Mouse (Mus musculus) adrenal gland, postnatal 25 days (tissue): ENCODE results near the gene Fam53b. TPM values are rescaled to one million over a fixed set of nuclear protein-coding genes. Genes with fewer than 3 reads are reported as not detected.
A peak's percentile ranks its signal among the peaks of the same experiment; 100 is the strongest.

Source experiments
- DNase-seq: peaks from one replicate; pipeline ENCODE4 v3.0.0; 2021; ENCODE audit warnings: mixed read lengths
- total RNA-seq: library from RNA; stranded (reverse); gene quantifications from 2 replicates; pipeline ENCODE4 v1.2.3, GENCODE M21; 2021

The Fam53b gene
- total RNA-seq, 1 experiment from 2014 or later, result 107 TPM

DNA sequence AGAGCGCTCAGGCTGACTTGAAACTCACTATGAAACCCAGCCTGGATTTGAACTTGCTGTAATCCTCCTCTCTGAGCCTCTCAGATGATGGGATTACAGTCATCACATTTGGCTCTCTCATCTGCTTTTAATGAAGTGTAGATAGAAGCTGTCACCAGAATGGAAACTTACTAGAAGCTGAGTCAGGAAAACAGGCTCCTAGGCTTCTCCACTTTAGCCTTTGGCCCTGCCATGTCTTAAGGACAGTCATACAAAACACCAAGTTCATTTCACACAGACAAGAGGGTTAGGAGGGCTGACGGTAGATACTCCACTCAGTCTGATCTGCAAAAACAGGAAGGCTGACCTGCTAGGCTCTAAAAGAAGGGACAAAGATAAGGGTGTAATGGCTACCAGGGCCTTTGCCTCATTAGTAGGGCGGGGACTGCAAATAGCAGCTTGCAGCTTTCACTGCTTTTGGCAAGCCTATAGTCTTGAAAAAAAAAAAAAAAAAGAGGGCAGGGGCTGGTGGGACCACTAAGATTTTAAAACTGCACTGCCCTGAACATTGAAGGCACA, 48.0 kb downstream of the Fam53b start:
- DNase-seq, result no peak

DNA sequence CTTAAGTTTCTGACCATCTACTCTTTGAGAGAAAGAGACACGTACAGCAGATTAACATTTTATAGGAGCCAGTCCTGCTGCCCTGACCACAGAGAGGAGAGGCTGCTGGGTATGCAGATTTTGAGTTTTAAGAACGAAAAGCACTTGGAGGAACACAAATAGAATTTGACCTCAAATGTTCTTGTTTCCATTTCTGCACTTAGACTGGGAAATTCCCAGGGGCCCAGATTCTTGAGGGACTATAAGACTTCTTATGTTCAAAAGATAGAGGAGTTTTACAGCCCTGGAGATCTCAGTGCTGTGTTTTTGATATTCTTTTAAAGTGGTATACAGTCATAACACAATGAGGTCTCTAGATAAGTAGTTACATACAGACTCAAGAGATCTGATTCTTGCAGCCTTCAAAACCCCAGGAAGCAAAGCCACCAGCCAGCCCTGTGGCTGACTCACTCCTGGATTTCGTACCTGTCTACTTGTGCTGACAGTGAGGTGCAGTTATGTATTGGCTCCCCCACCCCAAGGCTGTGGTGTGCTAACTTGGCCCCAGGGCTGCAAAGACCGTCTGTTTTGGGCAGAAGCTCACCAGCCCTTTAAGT, 48.7 kb downstream of the Fam53b start:
- DNase-seq, result no peak

DNA sequence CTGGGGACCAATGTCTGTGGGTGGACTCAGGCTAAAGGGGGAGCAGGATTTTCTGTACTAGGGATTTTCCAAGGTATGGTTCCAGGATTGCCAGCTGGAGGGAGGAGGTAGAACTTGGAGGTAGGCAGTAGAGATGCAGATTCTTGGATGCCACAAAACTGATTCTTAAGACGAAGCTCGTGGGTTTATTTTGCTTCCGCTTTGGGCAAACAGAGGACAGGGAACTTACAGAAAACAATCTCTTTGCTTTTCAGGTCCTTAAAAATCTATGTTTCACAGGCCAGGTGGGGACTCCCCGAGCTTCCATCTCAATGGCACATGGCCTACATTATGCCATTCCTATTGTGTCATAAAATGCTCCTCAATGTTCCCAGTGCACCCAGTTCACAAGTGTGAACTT, 49.4 kb downstream of the Fam53b start:
- no peak for DNase-seq

DNA sequence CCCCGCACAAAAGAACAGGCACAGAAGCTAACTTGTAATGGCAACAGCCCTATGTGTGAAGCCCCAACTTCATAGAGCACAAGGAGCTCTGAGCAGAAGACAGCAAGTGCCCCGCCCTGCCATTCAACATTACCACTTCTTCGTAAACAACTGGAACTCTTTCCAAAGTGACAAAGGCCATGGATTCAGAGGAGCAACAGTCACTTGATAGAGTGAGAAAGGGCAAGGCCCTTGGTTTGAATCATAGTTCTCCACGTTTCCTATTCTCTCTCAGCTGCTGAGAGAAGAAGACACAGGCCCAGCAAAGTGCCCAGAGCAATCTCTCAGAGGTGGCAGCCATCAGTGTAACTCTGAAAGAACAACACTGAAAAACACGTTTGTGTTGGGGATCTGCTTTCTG, 49.8 kb downstream of the Fam53b start:
- no peak for DNase-seq

DNA sequence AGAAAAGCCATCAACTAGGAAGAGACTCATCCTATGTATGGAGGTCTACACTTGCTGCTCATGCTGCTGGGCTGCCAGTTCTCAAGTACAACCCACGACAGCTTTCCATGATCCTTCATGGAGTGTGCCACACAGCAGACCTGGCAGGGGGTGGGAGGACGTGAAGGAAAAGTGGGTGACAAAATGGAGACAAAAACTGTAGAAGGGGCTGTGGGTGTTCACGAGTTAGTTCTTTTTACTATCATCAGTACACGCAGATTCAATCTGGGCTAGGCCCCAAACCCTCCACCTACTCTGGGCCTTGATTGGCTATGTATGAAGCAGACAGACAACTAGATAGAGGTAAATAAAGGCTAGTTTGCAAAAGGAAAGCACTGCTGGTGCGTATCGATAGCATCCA, 50.3 kb downstream of the Fam53b start:
- DNase-seq, result no peak

DNA sequence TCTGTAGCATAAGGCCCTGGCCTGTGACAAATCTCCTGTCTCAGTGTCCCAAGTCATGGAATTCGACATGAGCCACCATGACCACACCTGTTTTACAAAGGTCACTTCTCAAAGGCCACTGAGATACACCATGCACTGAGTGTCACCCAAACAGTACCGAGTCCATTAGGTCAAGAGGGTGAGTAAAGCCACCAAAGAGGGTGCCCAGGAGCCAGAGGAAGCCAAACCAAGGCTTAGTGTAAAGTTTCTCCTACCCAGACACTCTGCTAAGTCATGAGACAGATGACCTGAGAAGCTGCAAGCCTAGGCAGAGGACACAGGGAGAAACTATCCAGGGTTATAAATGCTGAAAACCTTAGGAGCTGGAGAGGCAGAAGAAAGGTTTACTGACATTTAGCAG, 52.3 kb downstream of the Fam53b start:
- DNase-seq, result no peak

DNA sequence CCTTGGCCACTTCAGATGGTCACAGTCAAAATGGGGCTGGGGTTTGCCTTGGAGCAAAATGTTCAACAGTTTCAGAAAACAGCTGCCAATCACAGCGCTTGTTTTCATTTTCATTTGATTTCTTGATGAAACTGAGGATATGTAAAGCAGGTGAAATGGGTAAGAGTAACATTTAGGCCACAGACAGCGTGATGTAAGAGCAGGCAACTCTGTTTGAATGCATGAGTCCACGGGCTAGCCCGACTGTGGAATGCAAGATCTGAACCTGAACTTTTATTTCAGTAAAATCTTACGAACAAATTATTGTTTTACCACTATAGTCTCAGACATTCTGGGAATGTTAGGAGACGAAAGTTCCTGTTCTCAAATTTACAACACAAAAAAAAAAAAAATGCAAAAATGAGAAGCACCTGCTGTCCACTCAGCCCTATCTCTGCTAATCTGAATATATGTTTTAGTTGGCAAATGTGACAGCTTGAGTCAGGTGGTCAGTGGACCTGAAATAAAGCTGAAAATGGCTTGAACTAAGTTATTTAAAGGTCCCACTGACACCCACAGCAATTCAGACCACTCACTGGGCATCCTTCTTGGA, 53.0 kb downstream of the Fam53b start:
- no peak for DNase-seq

DNA sequence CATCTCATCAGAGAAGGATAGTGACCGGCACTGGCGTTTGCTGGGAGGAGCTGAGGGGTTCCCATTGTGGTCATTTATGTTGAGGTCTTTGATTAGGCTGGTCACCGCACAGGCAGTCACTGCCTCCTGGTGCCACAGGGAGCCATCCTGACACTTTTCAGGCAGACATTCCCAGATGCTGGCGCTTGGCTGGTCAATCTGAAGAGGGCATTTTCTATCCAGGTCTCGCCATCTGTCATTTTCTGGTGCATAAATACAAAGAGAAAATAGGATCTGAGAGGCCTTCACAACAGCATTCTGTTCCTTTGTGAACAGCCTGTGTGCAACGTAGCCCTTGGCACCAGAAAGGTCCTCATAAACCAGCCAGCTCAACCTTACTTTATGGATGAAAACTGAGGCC, 53.8 kb downstream of the Fam53b start:
- DNase-seq, result no peak

DNA sequence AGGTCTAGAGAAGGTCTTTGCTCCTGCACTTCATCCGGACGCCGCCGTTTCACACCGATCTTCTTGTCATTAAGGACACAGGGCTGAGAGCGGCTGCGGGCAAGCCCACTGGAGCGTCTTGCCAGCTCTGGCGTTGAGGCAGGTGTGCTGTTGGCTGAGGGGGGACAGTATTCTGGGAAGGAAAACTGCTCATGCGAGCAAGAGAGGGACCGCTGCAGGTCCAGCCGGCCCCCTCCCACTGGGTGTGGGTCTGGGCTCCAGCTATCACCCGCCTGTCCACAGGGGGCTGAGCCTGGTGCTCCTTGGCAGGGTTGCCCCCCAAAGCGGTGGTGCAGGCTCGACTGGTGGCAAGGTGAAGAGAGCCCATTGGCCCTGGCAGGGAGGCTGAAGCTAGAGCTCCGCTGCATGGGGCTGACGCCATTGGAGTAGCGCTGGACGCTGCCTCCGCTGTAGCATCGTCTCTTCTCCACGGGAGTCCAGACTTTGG, 54.2 kb downstream of the Fam53b start:
- no peak for DNase-seq

DNA sequence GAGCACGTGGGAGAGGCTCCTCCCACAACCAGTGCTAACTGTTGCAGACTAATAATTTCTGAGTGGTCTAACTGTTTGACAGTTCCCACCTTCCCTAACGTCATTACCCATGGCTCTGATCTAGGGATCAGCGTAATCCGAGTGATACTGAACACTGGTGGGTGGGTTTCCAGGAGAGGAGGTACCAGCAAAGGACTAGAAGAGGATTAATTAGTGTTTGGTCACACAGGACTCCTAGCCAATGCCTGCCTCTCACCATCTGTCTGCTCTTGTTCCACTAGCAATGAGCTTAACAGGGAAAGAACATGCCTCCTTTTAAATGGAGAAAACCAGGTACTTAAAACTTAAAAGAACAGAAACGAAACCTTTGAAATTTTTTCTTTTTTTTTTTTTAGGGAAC, 54.8 kb downstream of the Fam53b start:
- no peak for DNase-seq

DNA sequence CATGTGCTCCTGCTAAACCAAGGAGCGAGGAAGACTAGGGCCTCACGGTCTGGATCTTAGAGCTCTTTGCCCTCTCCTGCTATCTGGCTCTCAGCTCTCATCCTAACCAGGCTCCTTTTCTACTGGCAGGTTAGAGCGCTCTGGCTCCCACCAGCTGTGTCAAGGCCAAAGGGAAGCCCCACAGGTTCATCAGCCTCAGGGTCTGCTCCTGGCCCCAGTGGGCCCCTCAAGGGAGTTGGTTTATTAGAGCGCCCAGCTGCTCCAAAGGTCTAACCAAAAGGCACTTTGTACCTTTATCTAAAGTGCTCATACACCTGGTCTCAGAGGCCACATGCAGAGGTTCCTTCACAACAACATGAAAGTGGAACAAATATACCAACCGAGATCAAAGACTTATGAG, 57.4 kb downstream of the Fam53b start:
- no peak for DNase-seq

DNA sequence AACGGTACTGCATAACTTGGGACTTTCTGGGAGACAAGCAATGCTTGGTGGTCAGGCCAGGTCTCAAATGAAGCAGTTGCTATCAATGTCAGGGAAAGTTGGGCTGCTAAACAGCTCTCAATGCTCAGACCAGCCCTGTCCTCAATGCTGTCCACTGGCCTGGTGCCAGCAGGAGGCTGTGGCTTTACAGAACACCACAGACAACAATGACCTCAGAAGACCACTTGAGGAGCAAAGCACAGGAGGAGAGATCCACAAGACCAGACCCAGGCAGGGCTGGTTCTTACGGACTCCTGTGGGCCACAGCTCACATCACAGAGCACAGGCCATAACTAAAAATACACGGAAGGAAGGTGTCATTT, 59.3 kb downstream of the Fam53b start:
- DNase-seq, result peak; percentile 53

DNA sequence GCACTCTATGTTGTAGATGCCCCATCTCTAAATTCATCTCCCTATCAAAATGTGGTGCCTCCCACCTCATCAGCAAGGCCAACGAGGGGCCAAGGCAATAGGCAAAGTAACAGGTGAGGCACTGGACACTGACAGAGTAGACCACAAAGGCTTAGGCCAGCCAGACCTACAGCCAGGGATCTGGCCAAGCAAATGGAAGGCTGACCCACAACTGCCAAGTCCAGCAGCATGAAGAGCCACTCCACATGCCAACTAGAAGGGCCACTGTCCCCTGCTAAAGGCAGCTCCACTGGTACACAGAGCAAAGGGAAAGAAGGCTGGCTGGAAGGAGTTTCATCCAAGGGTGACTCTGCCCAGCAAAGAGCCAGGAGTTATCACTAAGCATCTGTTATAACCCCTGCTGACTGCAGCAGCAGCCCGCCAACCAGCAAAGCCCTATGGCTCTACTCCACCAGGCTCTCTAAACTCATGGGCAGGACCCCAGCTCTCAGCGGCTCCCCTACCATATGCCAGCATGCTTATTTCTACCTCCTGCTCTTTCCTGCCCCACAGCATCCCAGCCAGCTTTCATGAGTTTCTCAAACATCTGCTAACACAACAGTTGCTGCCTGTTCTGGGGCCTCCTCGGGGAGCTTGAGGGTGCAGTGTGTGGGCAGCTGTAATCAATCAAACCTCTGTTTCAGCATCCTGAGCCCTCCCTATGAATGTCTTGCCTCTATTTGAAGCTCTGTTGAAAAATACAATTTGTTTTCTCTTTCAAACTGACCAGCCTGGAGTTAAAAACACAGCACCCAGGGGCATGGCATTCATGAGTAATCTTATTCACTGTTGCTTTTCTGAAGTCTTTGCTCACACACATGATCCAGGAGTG, 59.9 kb downstream of the Fam53b start:
- no peak for DNase-seq

DNA sequence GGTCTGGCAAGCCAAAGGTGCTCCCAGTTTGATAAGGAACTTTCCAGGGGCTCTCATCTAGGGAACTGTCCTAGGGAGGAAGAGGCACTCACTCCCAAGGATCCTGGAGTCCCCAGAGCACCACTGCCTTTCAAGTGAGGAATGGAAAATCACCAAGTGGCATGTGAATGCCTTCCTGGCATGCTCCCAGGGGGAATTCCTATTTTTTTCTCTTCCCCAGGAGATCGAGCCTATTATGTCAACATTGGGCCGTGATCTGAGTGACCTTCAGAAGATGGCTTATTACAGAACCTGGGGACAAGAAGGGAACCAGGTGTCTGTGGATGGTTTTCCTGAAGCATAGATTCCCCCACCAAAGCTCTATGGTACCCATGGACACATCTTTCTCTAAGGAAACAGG, 62.0 kb downstream of the Fam53b start:
- DNase-seq, result peak; percentile 53

DNA sequence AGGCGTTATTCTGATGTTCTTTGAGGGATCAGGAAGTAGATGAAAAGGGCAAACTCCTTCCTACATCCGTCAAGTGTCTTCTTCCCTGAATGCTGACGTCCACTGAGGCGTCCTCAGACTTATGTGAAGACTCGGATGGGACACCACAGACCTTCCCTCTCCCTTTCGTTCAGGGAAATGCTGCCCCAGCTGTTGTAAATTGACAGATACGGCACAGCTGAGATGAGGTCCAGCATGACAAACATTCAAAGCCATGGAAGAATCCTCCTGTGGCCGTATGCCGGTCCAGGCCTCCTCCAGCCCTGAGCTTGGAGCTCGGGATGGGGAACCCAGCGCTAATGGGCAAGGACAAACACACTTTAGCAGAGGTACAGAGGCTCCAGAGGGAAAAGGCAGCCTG, 64.2 kb downstream of the Fam53b start:
- no peak for DNase-seq

DNA sequence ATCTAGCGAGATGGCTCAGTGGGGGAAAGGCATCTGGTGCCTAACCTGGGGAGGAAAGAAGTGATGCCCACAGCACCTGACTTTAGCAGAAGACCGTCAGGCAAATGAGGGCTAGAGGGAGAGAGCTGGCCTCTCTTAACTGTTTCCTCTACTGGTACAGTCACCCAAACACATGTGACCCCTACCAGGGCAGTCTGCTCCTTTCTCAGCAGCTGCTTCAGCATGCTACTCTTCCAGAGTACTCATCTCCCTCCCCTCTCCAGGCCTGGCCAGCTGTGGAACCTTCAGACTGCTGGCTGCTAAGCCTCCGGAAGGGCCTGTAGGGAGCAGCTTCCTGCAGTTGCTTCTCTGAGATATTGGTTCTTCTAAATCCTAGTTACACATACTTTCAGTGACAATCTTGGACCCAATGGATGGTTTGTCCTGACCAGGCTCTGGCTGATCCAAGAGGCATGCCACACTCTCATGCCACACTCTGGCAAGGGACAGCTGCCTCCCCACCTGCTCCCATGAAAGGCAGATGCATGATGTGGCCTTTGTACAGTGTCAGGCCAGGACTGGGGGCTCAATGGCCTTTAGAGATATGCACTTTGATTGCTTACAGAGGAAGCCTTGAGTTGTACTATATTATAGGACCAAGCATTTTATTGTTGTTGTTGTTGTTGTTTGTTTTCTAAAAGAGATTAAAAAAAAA, 65.5 kb downstream of the Fam53b start:
- DNase-seq, result no peak

DNA sequence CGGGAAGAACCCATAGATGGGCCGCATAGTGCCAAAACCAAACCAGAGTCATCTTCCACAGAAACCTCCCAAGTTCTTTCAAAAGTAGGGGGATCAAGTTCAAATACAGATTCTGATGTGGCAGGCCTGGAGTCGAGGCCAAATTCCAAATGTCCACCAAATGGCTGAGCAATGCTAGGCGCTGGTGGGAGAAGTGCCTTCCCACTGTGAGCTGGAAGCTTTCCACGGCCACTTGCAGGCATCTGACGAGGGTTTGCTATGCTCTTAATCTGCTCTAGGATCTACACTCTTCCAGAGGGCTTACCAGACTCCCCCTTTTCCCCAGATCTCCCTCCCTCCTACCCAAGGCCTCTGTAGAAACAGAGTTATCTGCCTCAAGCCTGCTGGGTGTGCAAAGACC, 66.6 kb downstream of the Fam53b start:
- DNase-seq, result no peak

DNA sequence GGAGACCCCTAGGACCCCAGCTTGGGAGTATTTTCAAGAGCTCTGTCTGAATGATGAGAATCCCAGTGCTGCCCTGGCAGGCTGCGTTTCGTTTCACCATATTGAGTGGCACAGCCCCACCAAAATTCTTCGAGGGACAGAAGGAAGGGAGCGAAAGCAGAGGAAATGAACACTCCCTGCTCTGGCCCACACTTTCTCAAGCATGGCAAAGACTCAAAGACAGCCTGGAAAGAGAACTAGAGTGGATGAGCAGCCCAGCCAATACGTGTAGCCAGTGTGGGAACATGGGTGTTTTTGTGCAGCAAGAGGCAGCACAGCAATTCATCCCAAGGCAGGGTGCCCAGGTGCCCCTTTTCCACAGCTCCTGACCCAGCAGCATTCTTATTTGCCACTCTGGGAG, 70.8 kb downstream of the Fam53b start:
- DNase-seq, result no peak

DNA sequence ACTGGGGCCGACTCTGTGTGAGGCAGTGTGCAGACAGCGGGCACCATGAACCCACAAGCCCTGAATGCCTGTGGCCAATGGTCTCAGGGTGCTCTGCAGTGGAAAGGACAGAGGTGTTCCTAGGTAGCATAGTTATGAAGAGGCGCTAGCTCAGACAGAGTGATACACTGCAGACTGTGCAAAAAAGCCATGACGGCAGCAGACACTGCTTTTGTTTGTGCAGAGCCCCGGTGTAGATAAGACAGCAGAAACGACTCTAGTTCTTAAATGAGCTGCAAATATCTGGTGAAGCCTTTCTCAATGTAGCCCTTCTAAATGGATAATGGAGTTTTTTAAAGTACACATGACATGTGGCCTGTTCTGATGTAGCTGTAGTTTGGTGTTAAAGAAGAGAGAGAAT, 73.9 kb downstream of the Fam53b start:
- DNase-seq, result no peak

DNA sequence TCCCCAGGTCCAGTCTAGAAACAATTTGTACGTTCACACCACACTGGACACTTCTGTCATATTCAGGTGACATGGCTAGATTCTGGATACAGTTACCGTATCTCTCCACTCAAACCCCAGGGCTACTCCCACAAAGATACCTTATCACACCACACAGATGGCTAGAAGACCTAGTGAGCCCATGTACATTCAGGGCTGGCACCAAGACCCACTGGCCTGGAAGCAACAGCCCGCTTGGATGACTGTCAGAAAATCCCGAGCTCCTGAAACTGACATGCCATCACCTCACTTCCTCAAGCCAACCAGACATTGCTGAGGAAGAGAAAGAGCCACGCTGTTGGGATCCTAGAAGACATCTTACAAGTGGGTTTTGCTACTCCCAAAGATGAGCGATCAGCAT, 74.8 kb downstream of the Fam53b start:
- DNase-seq, result no peak

DNA sequence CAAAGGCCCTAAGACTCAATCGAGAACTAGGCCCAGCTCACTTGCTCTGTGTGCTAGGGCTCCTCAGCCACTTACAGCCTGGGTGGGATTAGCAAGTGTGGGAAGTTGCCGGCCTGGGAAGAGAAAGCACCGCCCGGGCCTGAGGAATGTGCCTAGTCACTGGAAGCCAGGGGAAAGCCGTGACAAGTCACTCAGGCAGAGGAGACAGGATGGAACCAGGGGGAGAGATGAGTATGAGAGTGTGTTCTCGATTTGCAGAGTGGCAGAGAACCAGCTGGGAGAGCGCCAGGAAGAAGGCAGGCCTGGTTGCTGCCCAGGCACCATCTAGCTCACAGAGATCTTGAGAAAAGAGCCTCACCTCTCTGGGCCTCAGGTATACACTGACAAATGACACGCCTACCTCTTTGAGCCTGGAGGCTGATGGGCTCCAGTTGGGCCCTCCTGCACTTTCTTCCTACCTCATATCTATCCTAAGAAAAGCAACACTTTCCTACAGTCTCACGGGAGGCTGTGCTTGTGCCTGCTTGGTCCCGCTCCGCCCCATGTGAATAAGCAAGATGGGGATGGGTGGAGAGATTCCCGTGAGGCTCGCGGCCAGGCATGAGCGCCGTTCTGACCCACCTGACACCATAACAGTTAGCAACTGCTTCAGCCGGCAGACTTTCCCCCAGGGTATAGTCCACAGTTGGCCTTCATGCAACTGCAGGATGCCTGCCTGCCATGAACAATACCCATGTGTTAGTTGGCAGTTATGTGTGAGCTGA, 77.4 kb downstream of the Fam53b start:
- peak; percentile 80 for DNase-seq

DNA sequence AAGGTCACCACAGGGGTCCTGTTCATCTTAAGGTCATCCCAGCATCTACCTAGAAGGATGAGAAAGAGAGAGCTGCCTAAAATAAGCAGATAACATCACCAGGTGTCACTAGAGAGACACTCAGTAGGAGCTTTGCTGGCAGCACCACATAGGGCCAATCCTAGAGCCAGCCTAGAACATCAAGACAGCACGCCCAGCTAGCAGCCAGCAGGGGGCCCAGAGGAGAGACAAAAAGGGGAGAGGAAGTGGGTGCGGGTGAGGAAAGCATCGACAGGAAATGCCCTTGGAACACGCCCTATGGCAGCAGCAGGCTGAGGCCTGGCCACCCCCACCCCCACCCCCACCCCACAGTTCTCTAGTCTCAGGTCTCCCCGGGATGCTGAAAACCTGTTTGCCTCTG, 78.5 kb downstream of the Fam53b start:
- peak; percentile 49 for DNase-seq
